Mouse (Mus musculus): ENCODE measurements at regions not wholly inside any gene's neighbourhood (a gene's known extent, or its start where the extent isn't known, plus 50 kb on each side); places are given as distances from the start of the nearest gene placed in this dataset.

DNA sequence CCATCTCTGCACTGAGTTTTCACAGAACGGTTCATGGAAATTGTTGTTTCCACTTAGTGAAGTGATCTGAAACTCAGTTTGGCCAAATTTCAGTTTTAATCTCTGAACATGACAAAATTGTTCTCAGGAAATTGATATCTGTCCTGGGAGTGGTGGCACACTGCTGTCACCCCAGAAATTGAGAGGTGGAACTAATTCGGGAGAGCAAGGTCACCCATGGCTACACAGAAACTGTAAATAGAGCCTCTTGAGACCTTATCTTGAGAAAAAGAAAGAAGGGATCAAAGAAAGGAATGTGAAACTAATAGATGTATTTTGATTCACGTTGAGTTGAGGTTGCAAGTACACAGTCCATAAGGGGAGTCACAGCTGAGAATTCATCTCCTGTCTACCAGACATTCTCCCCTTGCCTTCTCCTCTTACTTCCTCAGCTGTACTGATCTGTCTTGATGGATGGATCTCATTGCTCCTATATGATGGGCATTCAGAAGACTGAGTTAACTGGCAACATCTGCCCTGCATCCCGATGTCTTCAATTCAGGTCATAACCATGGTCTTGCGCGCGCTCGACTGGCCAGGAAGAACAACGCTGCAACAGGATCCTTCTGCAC lies 120.2 kb upstream of the Atp2b1 start:
- Histone ChIP-seq H3K4me3 (ENCODE audit: control insufficient read depth, insufficient read depth, low read length) (no peak overlapping the region), H3K27ac (ENCODE audit: control insufficient read depth, insufficient read depth, low read length) (no peak overlapping the region), H3K36me3 (ENCODE audit: control insufficient read depth, insufficient read depth, low read length) (no peaks in the 10 kb centered on the region), H3K4me1 (replicated peaks; ENCODE audit: control insufficient read depth, insufficient read depth, low read length) (no peaks in the 10 kb centered on the region), H3K27me3 (ENCODE audit: control insufficient read depth, insufficient read depth, low read length) (no peaks in the 10 kb centered on the region)
- no peak for DNase-seq
- no peak for TF ChIP-seq POLR2A (IDR thresholded peaks at IDR 0.05; ENCODE audit: control insufficient read depth, extremely low read depth, insufficient read depth, low read length, poor library complexity)
- 92% methylated on average over 9 of the region's 9 CpGs for WGBS

DNA sequence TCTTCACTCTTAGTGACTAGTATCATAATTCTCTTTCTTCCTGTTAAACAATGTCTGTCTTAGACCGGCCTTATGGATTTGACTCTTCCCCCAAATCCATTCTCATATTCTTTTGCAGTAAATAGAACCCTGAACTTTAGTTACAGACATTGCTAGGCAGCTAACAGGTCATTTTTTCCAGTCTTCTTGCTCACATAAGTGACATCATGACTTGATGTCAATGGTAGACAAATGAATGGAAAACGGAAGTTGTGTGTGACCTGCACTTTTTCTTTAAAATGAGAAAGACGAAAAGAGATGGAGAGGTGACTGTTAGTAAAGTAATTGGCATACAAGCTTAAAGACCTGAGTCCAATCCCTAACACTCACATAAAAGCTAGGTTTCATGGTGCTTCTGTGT lies 118.2 kb upstream of the Atp2b1 start:
- no peak for DNase-seq
- H3K27me3 ChIP-seq (ENCODE audit: control insufficient read depth, insufficient read depth, low read length), result no peaks in the 10 kb centered on the region
- WGBS, result 97% methylated on average over 3 of the region's 3 CpGs

DNA sequence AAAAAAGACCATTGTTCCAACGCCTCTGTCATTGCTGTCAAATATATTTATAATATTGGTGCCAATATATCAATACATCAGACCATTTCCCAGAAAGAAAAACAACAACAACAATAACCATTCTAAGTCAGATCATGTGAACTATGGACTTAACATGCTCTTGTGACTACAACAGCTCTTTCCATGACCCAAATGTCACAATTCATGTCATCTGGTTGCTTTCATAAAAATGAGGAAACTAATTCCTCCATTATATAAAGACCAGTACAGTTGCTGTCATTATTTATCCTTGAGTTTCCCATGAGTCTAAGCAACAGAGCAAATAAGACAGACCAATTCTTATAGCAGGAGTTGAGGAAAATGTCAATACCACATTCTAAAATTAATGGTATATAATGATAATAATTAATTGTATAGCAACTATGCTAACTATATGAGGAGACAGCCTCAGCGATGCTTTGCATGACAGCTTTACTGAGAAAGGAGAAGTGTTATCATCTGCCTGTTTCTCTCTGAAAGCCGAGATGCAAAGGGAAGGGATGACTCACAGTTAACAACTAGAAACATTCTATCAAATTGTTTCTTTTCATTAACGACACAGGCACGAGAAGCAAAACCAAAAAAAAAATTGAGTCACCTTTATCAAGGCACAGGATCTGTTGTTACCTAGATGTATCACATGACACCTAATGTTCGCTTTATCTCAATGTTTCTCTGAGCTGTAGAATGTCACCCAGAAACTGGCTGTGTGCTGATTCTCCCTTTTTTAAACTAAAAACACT lies 115.4 kb upstream of the Atp2b1 start:
- H3K4me1 ChIP-seq (replicated peaks; ENCODE audit: control insufficient read depth, insufficient read depth, low read length), result no peaks in the 10 kb centered on the region
- H3K27me3 ChIP-seq (ENCODE audit: control insufficient read depth, insufficient read depth, low read length), result no peaks in the 10 kb centered on the region
- DNase-seq, result no peak
- TF ChIP-seq CTCF (IDR thresholded peaks at IDR 0.05; ENCODE audit: borderline replicate concordance, control insufficient read depth, extremely low read depth, insufficient read depth, low read length, poor library complexity) (no peak), POLR2A (IDR thresholded peaks at IDR 0.05; ENCODE audit: control insufficient read depth, extremely low read depth, insufficient read depth, low read length, poor library complexity) (no peak)
- no peak overlapping the region for H3K4me3 ChIP-seq (ENCODE audit: control insufficient read depth, insufficient read depth, low read length)
- no peak overlapping the region for H3K27ac ChIP-seq (ENCODE audit: control insufficient read depth, insufficient read depth, low read length)
- WGBS, result 67% methylated on average over 6 of the region's 6 CpGs
- H3K36me3 ChIP-seq (ENCODE audit: control insufficient read depth, insufficient read depth, low read length), result no peaks in the 10 kb centered on the region

More for the DNA sequence above, 118.2 kb upstream of the Atp2b1 start:
- H3K36me3 ChIP-seq (ENCODE audit: control insufficient read depth, insufficient read depth, low read length), result no peaks in the 10 kb centered on the region
- no peaks in the 10 kb centered on the region for H3K4me1 ChIP-seq (replicated peaks; ENCODE audit: control insufficient read depth, insufficient read depth, low read length)
- no peak overlapping the region for H3K4me3 ChIP-seq (ENCODE audit: control insufficient read depth, insufficient read depth, low read length)
- H3K27ac ChIP-seq (ENCODE audit: control insufficient read depth, insufficient read depth, low read length), result no peak overlapping the region
- TF ChIP-seq CTCF (IDR thresholded peaks at IDR 0.05; ENCODE audit: borderline replicate concordance, control insufficient read depth, extremely low read depth, insufficient read depth, low read length, poor library complexity), result no peak
- TF ChIP-seq POLR2A (IDR thresholded peaks at IDR 0.05; ENCODE audit: control insufficient read depth, extremely low read depth, insufficient read depth, low read length, poor library complexity), result no peak

DNA sequence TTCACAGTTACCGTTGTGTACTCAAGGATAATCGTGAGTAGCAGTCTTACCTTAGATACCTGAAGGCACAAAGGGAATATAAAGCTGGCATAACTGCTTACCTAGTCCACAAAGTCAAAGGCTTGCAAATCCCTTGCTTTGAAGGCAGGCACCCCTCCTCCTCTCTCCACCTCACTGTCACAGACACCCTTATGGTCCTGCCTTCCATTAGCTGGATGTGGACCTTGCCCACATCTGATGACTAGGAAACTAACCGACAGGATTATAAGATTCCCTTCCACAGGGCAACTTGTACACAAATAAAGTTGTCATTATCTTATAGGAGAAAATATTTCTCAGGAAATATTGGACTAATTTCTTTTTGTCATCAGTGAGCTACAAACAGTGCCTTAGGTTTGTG lies 114.4 kb upstream of the Atp2b1 start:
- TF ChIP-seq CTCF (IDR thresholded peaks at IDR 0.05; ENCODE audit: borderline replicate concordance, control insufficient read depth, extremely low read depth, insufficient read depth, low read length, poor library complexity), result no peak
- no peak for TF ChIP-seq POLR2A (IDR thresholded peaks at IDR 0.05; ENCODE audit: control insufficient read depth, extremely low read depth, insufficient read depth, low read length, poor library complexity)
- Histone ChIP-seq H3K36me3 (ENCODE audit: control insufficient read depth, insufficient read depth, low read length) (no peaks in the 10 kb centered on the region), H3K27ac (ENCODE audit: control insufficient read depth, insufficient read depth, low read length) (no peak overlapping the region), H3K4me1 (replicated peaks; ENCODE audit: control insufficient read depth, insufficient read depth, low read length) (no peaks in the 10 kb centered on the region), H3K4me3 (ENCODE audit: control insufficient read depth, insufficient read depth, low read length) (no peak overlapping the region), H3K27me3 (ENCODE audit: control insufficient read depth, insufficient read depth, low read length) (no peaks in the 10 kb centered on the region)
- 93% methylated on average over 3 of the region's 3 CpGs for WGBS
- no peak for DNase-seq

DNA sequence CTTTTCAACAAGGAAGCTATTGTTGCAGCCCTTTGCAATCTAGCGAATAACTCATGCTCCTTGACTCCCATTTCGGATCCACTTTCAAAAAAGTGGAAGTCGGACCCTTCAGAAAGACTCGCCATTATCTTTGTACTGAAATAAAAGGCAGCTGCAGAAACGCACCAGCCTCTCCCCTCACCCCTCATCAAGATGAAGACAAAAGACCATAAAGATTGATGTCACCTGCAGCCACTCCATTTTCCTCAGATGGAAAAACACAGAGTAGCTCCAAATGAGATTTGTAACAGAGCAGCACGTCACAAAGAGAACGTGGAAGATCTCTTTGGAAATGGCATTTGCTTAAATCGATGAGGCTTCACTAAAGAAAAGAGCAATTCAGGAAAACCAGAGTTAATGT lies 113.3 kb upstream of the Atp2b1 start:
- Histone ChIP-seq H3K4me1 (replicated peaks; ENCODE audit: control insufficient read depth, insufficient read depth, low read length) (no peaks in the 10 kb centered on the region), H3K27ac (ENCODE audit: control insufficient read depth, insufficient read depth, low read length) (no peak overlapping the region), H3K4me3 (ENCODE audit: control insufficient read depth, insufficient read depth, low read length) (no peak overlapping the region), H3K36me3 (ENCODE audit: control insufficient read depth, insufficient read depth, low read length) (no peaks in the 10 kb centered on the region), H3K27me3 (ENCODE audit: control insufficient read depth, insufficient read depth, low read length) (no peaks in the 10 kb centered on the region)
- TF ChIP-seq CTCF (IDR thresholded peaks at IDR 0.05; ENCODE audit: borderline replicate concordance, control insufficient read depth, extremely low read depth, insufficient read depth, low read length, poor library complexity) (no peak), POLR2A (IDR thresholded peaks at IDR 0.05; ENCODE audit: control insufficient read depth, extremely low read depth, insufficient read depth, low read length, poor library complexity) (no peak)
- DNase-seq, result no peak
- WGBS, result 92% methylated on average over 8 of the region's 8 CpGs

DNA sequence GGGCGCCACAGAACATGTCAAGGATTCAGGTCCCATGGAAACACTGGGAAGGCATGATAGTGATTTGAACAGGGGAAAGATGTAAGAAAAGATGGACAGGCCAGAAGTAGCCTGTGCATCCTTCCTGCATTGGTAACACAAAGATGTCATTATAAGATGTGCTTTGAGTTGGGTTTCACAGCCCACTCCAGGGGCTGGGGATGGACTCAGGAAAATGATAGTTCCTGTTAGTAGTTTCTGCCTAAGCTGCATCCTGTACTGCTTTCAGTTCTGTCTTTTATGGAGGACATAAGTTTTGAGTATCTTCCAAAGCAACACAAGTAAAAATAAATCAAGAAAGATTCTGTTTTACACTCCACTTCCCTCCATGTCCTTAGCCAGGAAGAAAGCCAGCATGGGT lies 109.2 kb upstream of the Atp2b1 start:
- no peaks in the 10 kb centered on the region for H3K27me3 ChIP-seq (ENCODE audit: control insufficient read depth, insufficient read depth, low read length)

More for the DNA sequence above, 109.2 kb upstream of the Atp2b1 start:
- no peak for TF ChIP-seq CTCF (IDR thresholded peaks at IDR 0.05; ENCODE audit: borderline replicate concordance, control insufficient read depth, extremely low read depth, insufficient read depth, low read length, poor library complexity)
- no peak for TF ChIP-seq POLR2A (IDR thresholded peaks at IDR 0.05; ENCODE audit: control insufficient read depth, extremely low read depth, insufficient read depth, low read length, poor library complexity)
- H3K4me3 ChIP-seq (ENCODE audit: control insufficient read depth, insufficient read depth, low read length), result no peak overlapping the region
- WGBS, result 95% methylated on average over 1 of the region's 1 CpGs
- DNase-seq, result no peak
- no peaks in the 10 kb centered on the region for H3K36me3 ChIP-seq (ENCODE audit: control insufficient read depth, insufficient read depth, low read length)
- no peak overlapping the region for H3K27ac ChIP-seq (ENCODE audit: control insufficient read depth, insufficient read depth, low read length)
- no peaks in the 10 kb centered on the region for H3K4me1 ChIP-seq (replicated peaks; ENCODE audit: control insufficient read depth, insufficient read depth, low read length)
